Mouse (Mus musculus): Measurements from ENCODE around the gene Tm6sf1.

- TF ChIP-seq POLR2A (IDR thresholded peaks at IDR 0.05; ENCODE audit: control insufficient read depth, extremely low read depth, insufficient read depth, low read length, poor library complexity), result no peak
- no peak for TF ChIP-seq CTCF (IDR thresholded peaks at IDR 0.05; ENCODE audit: borderline replicate concordance, control insufficient read depth, extremely low read depth, insufficient read depth, low read length, poor library complexity)
These were observed 2.7 kb downstream of the Tm6sf1 start for GRCm38 (mm10) chr7:81861461-81861860.

All from thymus, adult 2 months (tissue).